Mouse (Mus musculus) urinary bladder, postnatal 0 days (tissue): ENCODE measurements around the gene Myocd. TPM values are rescaled to one million over a fixed set of nuclear protein-coding genes. Genes with fewer than 3 reads are reported as not detected.

Source experiments
- polyA plus RNA-seq: library from polyadenylated mRNA; unstranded; fragments of >200 nt; fragmentation: Nextera tagmentation; extraction: Ambion mirVana; gene quantifications from 2 replicates; pipeline ENCODE4 v1.2.1, GENCODE M21; 2015

Gene Myocd
- polyA plus RNA-seq, result 105 and 108 TPM in 2 replicates

DNA sequence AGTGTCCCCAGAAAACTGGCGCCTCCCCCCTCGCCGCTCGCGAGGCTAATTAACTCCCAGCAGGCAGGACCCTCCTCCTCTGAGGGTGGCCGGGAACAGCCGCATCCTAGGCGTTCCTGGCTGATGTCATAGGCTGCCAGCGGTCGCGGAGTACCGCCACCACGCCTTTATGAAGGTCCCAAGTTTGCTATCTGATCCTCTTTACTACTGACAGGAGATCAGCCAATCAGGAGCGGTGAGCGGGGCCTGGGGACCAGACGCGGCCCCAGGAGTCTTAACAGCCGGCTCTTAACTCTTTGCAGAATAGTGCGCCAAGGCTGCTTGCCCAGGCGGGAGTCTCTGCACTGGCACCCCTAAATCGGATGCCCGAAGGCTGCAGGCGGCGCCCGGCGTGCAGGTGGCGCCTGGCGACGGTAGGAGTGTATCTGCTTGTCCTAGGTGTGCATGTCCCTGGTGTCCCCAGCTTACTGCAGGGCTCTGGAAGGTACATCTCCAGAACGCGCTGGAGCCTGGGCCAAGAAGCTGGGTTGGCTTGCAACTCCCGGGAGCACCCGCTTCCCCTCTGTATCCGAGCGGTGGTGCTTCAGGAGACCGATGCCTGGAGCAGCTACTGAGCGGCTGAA is at the start of gene Myocd:
Gene Myocd, minus strand, starts transcription at position 139 of the 623 bp plus-strand sequence.

DNA sequence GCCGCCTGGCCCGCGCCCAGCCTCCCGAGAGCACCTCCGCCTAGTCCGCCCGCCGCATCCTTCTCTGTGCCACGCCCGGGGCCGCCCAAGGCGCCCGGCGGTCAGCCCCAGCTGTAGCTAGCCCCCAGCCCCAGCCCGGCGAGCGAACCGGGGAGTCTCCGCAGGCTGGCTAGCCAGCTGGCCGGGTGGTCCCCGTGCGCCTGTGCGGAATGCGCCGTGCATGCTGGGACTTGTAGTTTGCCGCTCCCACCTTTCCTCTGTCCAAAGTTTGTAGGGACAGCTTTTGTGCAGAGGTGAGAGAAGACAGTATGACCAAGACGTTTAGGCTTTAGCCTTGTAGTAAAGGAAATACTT is 107.0 kb downstream of the Myocd start, which contains the start of gene Arhgap44:
Gene Arhgap44, minus strand, starts transcription at position 195 of the 354 bp plus-strand sequence.

DNA sequence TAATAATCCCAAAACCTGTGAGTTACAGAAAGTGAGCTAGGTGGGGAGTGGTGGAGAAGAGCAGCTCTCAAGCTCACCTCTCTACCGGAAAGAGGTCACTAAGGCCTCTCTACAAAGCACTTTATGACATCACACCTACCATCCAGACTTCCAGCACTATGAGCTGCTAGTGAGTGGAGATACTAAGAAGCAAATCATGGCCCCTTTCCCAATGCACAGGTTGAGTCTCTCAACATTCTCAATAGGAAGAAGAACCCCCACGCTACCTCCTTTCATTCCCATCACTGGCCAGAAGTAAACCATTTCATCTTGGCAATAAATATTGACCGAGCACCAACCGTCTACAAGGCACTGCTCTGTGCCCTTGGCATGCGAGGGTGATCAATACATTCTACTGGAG is 110.0 kb downstream of the Myocd start, which contains the start of gene 1700086D15Rik:
Gene 1700086D15Rik, minus strand, starts transcription at position 101 of the 400 bp plus-strand sequence.

Other genes with a start within 250 kb of the Myocd start
- not detected in 2 replicates for gene 1700086D15Rik, start 110.1 kb downstream of the Myocd start, polyA plus RNA-seq
- gene Arhgap44, start 107.0 kb downstream of the Myocd start, polyA plus RNA-seq, result 5.4 and 5.5 TPM in 2 replicates